Mouse (Mus musculus) embryonic fibroblast, embryonic 13.5 days (primary cell): ENCODE results near the gene Kcnh1.

ENCODE experiments used
- CTCF ChIP-seq: IDR thresholded peaks from 2 replicates; pipeline ENCODE4 v1.5.1; 2011; ENCODE audit warnings: mild to moderate bottlenecking, control low read depth, low read length, moderate library complexity, borderline replicate concordance; ENCODE audit not compliant: insufficient read depth
- POLR2A ChIP-seq: IDR thresholded peaks from 2 replicates; pipeline ENCODE4 v1.6.1; 2011; ENCODE audit warnings: low read depth, mild to moderate bottlenecking, control low read depth, low read length, moderate library complexity

- TF ChIP-seq POLR2A = no peak
- TF ChIP-seq CTCF = no peak
Observed at GRCm38 (mm10) chr1:192439151-192439837, 248.7 kb downstream of the Kcnh1 start.
